Mouse (Mus musculus) limb, embryonic 15.5 days (tissue): Measurements from ENCODE around the gene Spata17. TPM values are rescaled to one million over a fixed set of nuclear protein-coding genes. Genes with fewer than 3 reads are reported as not detected.

Experiments
- ATAC-seq: fragments of 200-750 bp; cut with Nextera tagmentation; 2 replicates; pipeline ENCODE4 v1.8.0; 2017; ENCODE audit warnings: low read depth, moderate TSS enrichment; ENCODE audit not compliant: insufficient number of reproducible peaks, low FRiP score, low TSS enrichment
- H3K27ac ChIP-seq: fragments of 300-500 bp; sonication (generic); 2 replicates; pipeline ENCODE4 v1.5.1; 2015; ENCODE audit warnings: moderate library complexity, mild to moderate bottlenecking, inconsistent platforms
- H3K27me3 ChIP-seq: fragments of 300-500 bp; sonication (generic); 2 replicates; pipeline ENCODE4 v1.6.1; 2015; ENCODE audit warnings: inconsistent platforms
- H3K36me3 ChIP-seq: fragments of 300-500 bp; sonication (generic); 2 replicates; pipeline ENCODE4 v1.6.1; 2015; ENCODE audit warnings: inconsistent platforms
- H3K4me1 ChIP-seq: fragments of 300-500 bp; sonication (generic); 2 replicates; pipeline ENCODE4 v1.6.1; 2015; ENCODE audit warnings: inconsistent platforms
- H3K4me2 ChIP-seq: fragments of 300-500 bp; sonication (generic); 2 replicates; pipeline ENCODE4 v1.6.1; 2015; ENCODE audit warnings: mild to moderate bottlenecking, inconsistent platforms
- H3K4me3 ChIP-seq: fragments of 300-500 bp; sonication (generic); 2 replicates; pipeline ENCODE4 v1.5.1; 2015; ENCODE audit warnings: mild to moderate bottlenecking, inconsistent platforms
- H3K9ac ChIP-seq: fragments of 300-500 bp; sonication (generic); 2 replicates; pipeline ENCODE4 v1.6.1; 2015; ENCODE audit warnings: inconsistent platforms
- H3K9me3 ChIP-seq: fragments of 300-500 bp; sonication (generic); 2 replicates; pipeline ENCODE4 v1.6.1; 2016; ENCODE audit warnings: inconsistent platforms
- WGBS: fragments of 180-500 bp; shearing (Covaris S2); methylation state at CpG from one replicate; pipeline ENCODE4 v1.1.7; 2015; 5-methylcytosine and 5-hydroxymethylcytosine counted together
- polyA plus RNA-seq: library from polyadenylated mRNA; unstranded; fragments of >200 nt; fragmentation: Nextera tagmentation; extraction: Ambion mirVana; gene quantifications from 2 replicates; pipeline ENCODE4 v1.2.1, GENCODE M21; 2015

Gene Spata17
- polyA plus RNA-seq, 1 experiment from 2014 or later, result 0.23 TPM

DNA sequence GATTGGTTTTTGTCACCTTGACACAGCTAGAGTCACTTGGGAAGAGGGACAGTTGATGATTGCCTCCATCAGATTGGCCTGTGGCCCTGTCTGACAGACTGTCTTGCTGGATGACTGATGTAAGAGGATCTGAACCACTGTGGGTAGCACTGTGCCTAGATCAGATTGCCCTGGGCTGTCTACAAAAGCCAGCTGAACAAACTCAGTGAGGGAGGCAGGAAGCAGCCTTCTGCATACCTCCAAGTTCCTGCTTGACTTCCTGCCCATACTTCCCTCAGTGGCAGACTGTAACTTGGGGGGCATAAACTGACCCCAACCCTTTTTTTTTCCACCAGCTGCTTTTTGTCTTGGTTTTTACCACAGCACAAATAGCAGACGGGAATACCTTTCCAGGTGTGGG, 199.6 kb downstream of the Spata17 start:
- WGBS, result 62% methylated on average over 1 of the region's 1 CpGs
- H3K9me3 ChIP-seq, result no peaks in the 10 kb centered on the region
- H3K27ac ChIP-seq, result no peak overlapping the region
- no peak overlapping the region for H3K9ac ChIP-seq
- no peaks in the 10 kb centered on the region for H3K27me3 ChIP-seq
- no peak overlapping the region for H3K4me3 ChIP-seq
- ATAC-seq, result no peak
- H3K4me2 ChIP-seq, result no peak overlapping the region
- no peaks in the 10 kb centered on the region for H3K4me1 ChIP-seq
- no peaks in the 10 kb centered on the region for H3K36me3 ChIP-seq

DNA sequence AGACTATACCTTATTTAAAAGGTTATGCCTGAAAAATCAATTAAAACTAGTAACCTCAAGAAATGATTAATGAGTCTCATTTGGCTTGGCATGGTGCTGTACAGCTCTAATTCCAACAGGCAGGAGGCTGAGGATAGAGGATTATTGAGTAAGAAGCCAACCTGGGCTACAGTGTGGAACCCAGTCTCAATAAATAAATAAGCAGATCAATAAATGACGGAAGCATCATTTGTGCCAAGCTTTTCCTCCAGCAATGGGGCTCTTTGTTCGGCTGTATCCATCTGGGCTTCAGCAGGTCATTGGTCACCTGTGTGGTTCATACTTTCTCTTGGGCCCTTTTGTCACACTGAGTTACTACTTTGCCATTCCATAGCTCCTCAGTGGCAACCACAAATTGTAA, 201.1 kb downstream of the Spata17 start:
- H3K4me3 ChIP-seq, result no peak overlapping the region
- H3K36me3 ChIP-seq, result no peaks in the 10 kb centered on the region
- no peak overlapping the region for H3K27ac ChIP-seq
- H3K9me3 ChIP-seq, result no peaks in the 10 kb centered on the region
- H3K9ac ChIP-seq, result no peak overlapping the region
- WGBS, result 85% methylated on average over 2 of the region's 2 CpGs
- no peak overlapping the region for H3K4me2 ChIP-seq
- no peaks in the 10 kb centered on the region for H3K27me3 ChIP-seq
- no peaks in the 10 kb centered on the region for H3K4me1 ChIP-seq
- no peak for ATAC-seq

DNA sequence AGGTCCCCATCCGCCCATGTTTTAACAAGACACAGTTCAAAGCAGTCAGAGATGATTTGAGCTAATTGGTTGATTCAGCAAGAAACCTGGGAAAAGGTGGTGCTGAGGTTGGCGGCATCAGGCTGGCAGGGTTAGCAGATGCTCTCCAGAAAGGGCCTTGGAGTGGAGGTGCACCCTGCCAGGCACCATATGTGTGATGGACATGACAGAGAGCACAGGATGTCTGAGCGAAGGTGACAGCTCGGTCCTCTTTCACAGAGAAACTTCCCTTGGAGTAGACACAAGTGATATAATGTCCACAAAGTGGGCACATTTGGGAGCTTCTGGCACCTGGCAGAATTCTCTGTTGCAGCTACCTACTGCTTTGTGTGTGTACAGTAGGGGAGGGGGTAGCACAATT, 203.7 kb downstream of the Spata17 start:
- no peak overlapping the region for H3K4me3 ChIP-seq
- WGBS, result 85% methylated on average over 4 of the region's 4 CpGs

DNA sequence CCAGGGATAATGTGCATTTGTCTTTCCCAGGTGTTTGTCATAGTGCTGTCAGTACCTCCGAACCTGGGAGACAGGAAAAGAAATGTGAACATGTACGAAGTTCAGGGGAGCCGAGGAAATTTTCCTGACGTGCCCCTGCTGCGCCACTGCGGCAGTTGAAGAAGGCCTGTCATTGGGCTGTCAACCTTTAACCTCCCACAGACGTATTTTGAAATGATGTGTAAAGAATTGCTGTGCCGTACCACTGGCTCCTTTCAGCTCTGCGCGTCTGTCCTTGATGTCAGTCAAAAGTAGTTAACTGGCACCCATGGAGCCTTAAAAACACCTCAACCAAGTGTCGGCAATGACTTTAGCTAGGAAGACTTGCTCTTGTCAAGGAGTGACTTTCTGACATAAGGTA, 205.2 kb downstream of the Spata17 start:
- Histone ChIP-seq H3K9me3 (no peaks in the 10 kb centered on the region), H3K4me1 (no peaks in the 10 kb centered on the region), H3K36me3 (no peaks in the 10 kb centered on the region), H3K9ac (no peak overlapping the region), H3K4me2 (no peak overlapping the region), H3K27me3 (no peaks in the 10 kb centered on the region), H3K27ac (no peak overlapping the region), H3K4me3 (no peak overlapping the region)
- WGBS, result 71% methylated on average over 11 of the region's 11 CpGs
- no peak for ATAC-seq

More for the DNA sequence above, 203.7 kb downstream of the Spata17 start:
- Histone ChIP-seq H3K9me3 (no peaks in the 10 kb centered on the region), H3K9ac (no peak overlapping the region), H3K36me3 (no peaks in the 10 kb centered on the region), H3K27ac (no peak overlapping the region), H3K4me2 (no peak overlapping the region), H3K27me3 (no peaks in the 10 kb centered on the region), H3K4me1 (no peaks in the 10 kb centered on the region)
- no peak for ATAC-seq

DNA sequence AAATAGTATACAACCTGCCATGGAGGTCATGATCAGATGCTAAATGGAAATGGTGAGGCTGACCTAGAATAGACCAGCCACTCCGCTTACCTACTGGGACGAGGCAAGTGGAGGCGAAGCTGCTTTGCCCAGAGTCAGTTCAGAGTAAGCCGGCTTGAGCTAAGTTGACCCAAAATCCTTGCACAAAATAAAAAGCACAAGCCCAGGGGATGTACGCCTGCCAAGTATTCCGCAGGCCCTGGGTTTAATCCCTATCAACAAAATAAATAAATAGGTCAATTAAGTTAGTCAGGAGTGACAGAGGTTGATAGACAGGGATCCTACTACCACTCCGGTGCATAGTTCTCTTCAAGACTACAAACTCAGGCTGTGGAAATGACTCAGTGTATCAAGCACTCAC, 207.0 kb downstream of the Spata17 start:
- no peak overlapping the region for H3K27ac ChIP-seq
- no peak overlapping the region for H3K4me2 ChIP-seq
- no peaks in the 10 kb centered on the region for H3K36me3 ChIP-seq
- ATAC-seq, result no peak
- no peak overlapping the region for H3K9ac ChIP-seq
- WGBS, result 88% methylated on average over 7 of the region's 7 CpGs
- H3K27me3 ChIP-seq, result no peaks in the 10 kb centered on the region
- H3K9me3 ChIP-seq, result no peaks in the 10 kb centered on the region
- H3K4me1 ChIP-seq, result no peaks in the 10 kb centered on the region
- no peak overlapping the region for H3K4me3 ChIP-seq

DNA sequence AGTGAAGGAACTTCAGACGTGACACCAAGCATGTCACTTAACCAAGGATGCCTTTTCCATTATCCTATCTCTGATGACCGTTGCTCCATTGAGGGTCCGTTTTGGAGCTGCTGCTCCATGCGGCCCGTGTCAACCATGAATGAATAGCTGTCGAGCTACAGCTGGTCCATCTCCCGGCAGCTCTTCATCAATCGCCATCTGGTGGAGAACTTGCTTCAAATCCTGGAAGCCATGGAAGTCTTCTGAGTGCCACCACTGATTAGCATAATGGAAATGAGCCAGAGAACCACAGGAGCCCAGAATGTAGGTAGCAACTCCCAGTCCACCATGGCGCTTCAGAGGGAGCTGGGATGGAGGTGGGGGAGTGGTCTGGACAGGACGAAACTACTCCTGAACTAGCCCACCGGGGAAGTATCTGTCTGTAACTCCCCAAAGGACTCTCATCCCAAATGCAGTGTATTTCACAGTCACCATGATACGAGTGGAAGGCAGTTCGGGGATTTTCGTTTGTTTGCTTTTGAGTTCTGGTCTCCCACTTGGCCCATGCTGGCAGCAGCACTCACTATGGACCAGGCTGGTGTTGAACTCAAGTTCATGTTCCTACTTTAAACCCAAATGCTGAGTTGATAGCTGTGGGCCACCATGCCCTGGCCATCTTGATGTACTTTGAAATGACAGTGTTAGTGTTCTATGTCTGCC, 208.9 kb downstream of the Spata17 start:
- no peak overlapping the region for H3K9ac ChIP-seq
- no peak overlapping the region for H3K4me2 ChIP-seq
- 89% methylated on average over 14 of the region's 14 CpGs for WGBS
- H3K27me3 ChIP-seq, result no peaks in the 10 kb centered on the region
- H3K4me1 ChIP-seq, result no peaks in the 10 kb centered on the region
- no peaks in the 10 kb centered on the region for H3K9me3 ChIP-seq
- no peak overlapping the region for H3K27ac ChIP-seq
- no peaks in the 10 kb centered on the region for H3K36me3 ChIP-seq
- no peak overlapping the region for H3K4me3 ChIP-seq
- no peak for ATAC-seq

DNA sequence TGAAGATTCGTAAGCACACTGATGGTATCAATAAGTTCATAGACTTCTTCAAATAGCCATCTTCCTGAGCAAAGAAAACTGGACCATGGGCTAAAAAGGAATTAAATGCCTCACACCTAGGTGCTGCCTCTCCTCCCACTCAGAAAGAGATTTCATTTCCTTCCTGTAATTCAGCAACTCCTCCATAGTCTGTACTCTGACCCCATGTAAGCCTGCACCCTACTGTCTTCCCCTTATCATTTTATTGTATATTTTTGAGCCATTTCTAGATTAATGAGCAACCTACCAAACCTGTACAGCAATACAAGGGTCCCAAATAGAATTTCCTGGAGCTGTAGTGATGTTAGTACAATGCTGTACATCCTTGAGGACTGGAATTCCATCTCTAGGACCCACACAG, 211.0 kb downstream of the Spata17 start:
- H3K9me3 ChIP-seq, result no peaks in the 10 kb centered on the region
- H3K27me3 ChIP-seq, result no peaks in the 10 kb centered on the region
- H3K4me1 ChIP-seq, result no peaks in the 10 kb centered on the region
- ATAC-seq, result no peak
- H3K36me3 ChIP-seq, result no peaks in the 10 kb centered on the region
- H3K9ac ChIP-seq, result no peak overlapping the region
- no peak overlapping the region for H3K4me2 ChIP-seq
- H3K27ac ChIP-seq, result no peak overlapping the region
- H3K4me3 ChIP-seq, result no peak overlapping the region
- 94% methylated on average over 1 of the region's 1 CpGs for WGBS

DNA sequence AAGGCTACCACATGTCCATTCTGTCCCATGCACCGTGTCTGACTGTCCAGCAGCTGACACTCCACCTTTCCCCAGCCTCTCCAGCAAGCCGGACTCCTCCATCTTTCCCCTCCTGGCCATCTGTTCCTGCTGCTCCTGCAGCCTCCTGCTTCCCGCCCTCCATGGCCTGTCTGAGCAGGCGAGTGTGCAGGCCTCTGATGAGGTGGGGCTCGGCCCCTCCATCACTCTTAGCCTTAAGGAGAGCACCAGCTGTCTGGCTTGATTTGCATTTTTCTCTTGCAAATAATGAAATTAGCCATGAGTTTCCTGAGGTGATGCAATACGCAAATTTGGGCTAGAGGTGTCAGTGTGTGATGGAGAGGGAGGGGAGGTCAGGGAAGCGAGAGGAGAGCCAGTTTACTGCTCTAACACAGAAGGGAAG, 211.8 kb downstream of the Spata17 start:
- no peaks in the 10 kb centered on the region for H3K4me1 ChIP-seq
- H3K9me3 ChIP-seq, result no peaks in the 10 kb centered on the region
- H3K4me3 ChIP-seq, result no peak overlapping the region
- no peaks in the 10 kb centered on the region for H3K36me3 ChIP-seq
- WGBS, result 53% methylated on average over 7 of the region's 7 CpGs
- no peak overlapping the region for H3K9ac ChIP-seq
- no peak for ATAC-seq
- H3K4me2 ChIP-seq, result no peak overlapping the region
- H3K27ac ChIP-seq, result no peak overlapping the region
- H3K27me3 ChIP-seq, result no peaks in the 10 kb centered on the region

DNA sequence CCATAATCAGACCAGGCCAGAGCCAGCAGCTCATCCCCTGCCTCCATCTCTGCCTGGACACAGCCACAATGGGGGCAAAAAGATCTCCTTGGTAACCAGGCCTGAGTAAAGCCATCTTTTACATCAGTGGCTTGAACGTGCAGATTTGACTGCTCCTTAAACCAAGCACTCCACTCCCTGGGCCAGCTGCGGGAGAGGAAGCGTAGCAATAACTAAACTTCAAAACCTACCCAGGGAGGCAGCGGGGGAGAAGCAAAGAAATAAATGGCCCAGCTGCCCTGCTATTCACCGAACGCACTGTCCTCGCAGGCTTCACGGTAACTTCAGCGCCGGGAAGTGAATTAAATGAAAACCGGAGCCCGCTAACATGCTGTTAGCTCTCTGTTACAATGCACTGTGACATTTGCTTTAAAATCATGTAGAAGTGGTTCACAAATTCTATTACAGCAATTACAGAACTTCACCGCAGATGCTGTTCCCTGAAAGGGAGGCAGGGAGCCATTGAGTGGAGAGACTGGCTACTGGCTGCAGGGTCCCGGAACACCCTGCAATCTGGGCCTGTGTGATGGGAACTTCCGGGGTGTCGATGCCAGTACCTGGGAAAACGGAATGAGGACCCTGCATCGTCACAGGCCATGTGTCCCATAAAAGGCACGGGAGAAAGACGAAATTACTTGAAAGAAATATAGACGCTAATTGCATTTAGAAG, 217.5 kb downstream of the Spata17 start:
- Histone ChIP-seq H3K27me3 (no peaks in the 10 kb centered on the region), H3K4me1 (no peaks in the 10 kb centered on the region), H3K9me3 (no peaks in the 10 kb centered on the region), H3K4me3 (no peak overlapping the region), H3K9ac (no peak overlapping the region), H3K27ac (no peak overlapping the region), H3K36me3 (no peaks in the 10 kb centered on the region), H3K4me2 (no peak overlapping the region)
- 81% methylated on average over 21 of the region's 21 CpGs for WGBS
- ATAC-seq, result no peak

Other genes with a start within 250 kb of the Spata17 start
- 0.08 and 0.14 TPM in 2 replicates for gene D1Pas1, start 248.0 kb downstream of the Spata17 start, polyA plus RNA-seq
- 16.0 and 16.5 TPM in 2 replicates for gene Gpatch2, start within 50 bp of the Spata17 start, polyA plus RNA-seq